ENCODE assay signal across 14 mouse cellular contexts in genomic region chr11:22138466-22138865, GRCm38 (mm10).
"Had no signal": no experiment of that assay in that cellular context is flagged by ENCODE, and none has a peak within 500 bp of the region (broad histone marks: within the 10 kb centered on the region; RNA-seq: fewer than 3 reads in every experiment).

No protein-coding gene starts in this region.

- DNase-seq: lung, embryonic 14.5 days; lung, postnatal 10 days; lung, postnatal 4 days; right cerebral cortex, postnatal 14 days; thymus, adult 2 months; thymus, postnatal 25 days; thymus, postnatal 4 days had no signal

- H3K9me3 ChIP-seq: megakaryocyte, embryonic 14.5 days; midbrain, embryonic 13.5 days; midbrain, embryonic 15.5 days; neural tube, embryonic 12.5 days; stomach, embryonic 15.5 days had no signal

- ATAC-seq: midbrain, embryonic 13.5 days; midbrain, embryonic 15.5 days had no signal

- H3K27me3 ChIP-seq: megakaryocyte, embryonic 14.5 days; midbrain, embryonic 13.5 days; midbrain, embryonic 15.5 days; neural tube, embryonic 12.5 days; stomach, embryonic 15.5 days had no signal

- H3K9ac ChIP-seq: lung, embryonic 14.5 days; midbrain, embryonic 13.5 days; midbrain, embryonic 15.5 days; neural tube, embryonic 12.5 days; stomach, embryonic 15.5 days had no signal

- H3K4me1 ChIP-seq: megakaryocyte, embryonic 14.5 days; midbrain, embryonic 13.5 days; midbrain, embryonic 15.5 days; neural tube, embryonic 12.5 days; stomach, embryonic 15.5 days had no signal

- H3K36me3 ChIP-seq: stomach, embryonic 15.5 days had no signal

- H3K27ac ChIP-seq: midbrain, embryonic 13.5 days; midbrain, embryonic 15.5 days; neural tube, embryonic 12.5 days; stomach, embryonic 15.5 days; stomach, postnatal 0 days had no signal

- H3K4me2 ChIP-seq: lung, embryonic 14.5 days; midbrain, embryonic 11.5 days; midbrain, embryonic 13.5 days; midbrain, embryonic 15.5 days; neural tube, embryonic 12.5 days; stomach, embryonic 15.5 days had no signal

- H3K4me3 ChIP-seq: megakaryocyte, embryonic 14.5 days; midbrain, embryonic 13.5 days; midbrain, embryonic 15.5 days; neural tube, embryonic 12.5 days; stomach, embryonic 15.5 days had no signal
